Mouse (Mus musculus) layer of hippocampus, adult 9-10 months (tissue): ENCODE data around the gene Azin2.
A peak's percentile ranks its signal among the peaks of the same experiment; 100 is the strongest.

Experiments used
- DNase-seq: peaks from one replicate; pipeline ENCODE4 v3.0.0; 2022; ENCODE audit warnings: low spot score

Azin2 gene

GRCm38 (mm10) chr4:128977217-128977616, 15.0 kb upstream of the Azin2 start:
- no peak for DNase-seq

GRCm38 (mm10) chr4:128976577-128976976, 14.3 kb upstream of the Azin2 start:
- no peak for DNase-seq

GRCm38 (mm10) chr4:128974677-128975076, 12.4 kb upstream of the Azin2 start:
- DNase-seq: no peak

- DNase-seq: peak; percentile 40
Measured at GRCm38 (mm10) chr4:128971065-128971694, 8.9 kb upstream of the Azin2 start.

GRCm38 (mm10) chr4:128970417-128970807, 8.2 kb upstream of the Azin2 start:
- no peak for DNase-seq

- no peak for DNase-seq
Measured at GRCm38 (mm10) chr4:128969607-128970416, 7.6 kb upstream of the Azin2 start.

- DNase-seq: no peak
Measured at GRCm38 (mm10) chr4:128969081-128969480, 6.8 kb upstream of the Azin2 start.

GRCm38 (mm10) chr4:128966751-128967150, 4.5 kb upstream of the Azin2 start:
- no peak for DNase-seq

- no peak for DNase-seq
Measured at GRCm38 (mm10) chr4:128962926-128963290, 666 bp upstream of the Azin2 start.

GRCm38 (mm10) chr4:128961301-128962028, 777 bp downstream of the Azin2 start:
- no peak for DNase-seq

- no peak for DNase-seq
Measured at GRCm38 (mm10) chr4:128959676-128960075, 2.6 kb downstream of the Azin2 start.

GRCm38 (mm10) chr4:128958849-128959248, 3.4 kb downstream of the Azin2 start:
- DNase-seq: no peak

- DNase-seq: no peak
Measured at GRCm38 (mm10) chr4:128958156-128958555, 4.1 kb downstream of the Azin2 start.

GRCm38 (mm10) chr4:128957155-128957911, 4.9 kb downstream of the Azin2 start:
- no peak for DNase-seq

GRCm38 (mm10) chr4:128953851-128954250, 8.4 kb downstream of the Azin2 start:
- DNase-seq: no peak

- DNase-seq: no peak
Measured at GRCm38 (mm10) chr4:128950461-128950860, 11.8 kb downstream of the Azin2 start.

GRCm38 (mm10) chr4:128949470-128950005, 12.7 kb downstream of the Azin2 start:
- no peak for DNase-seq

- no peak for DNase-seq
Measured at GRCm38 (mm10) chr4:128948137-128948674, 14.0 kb downstream of the Azin2 start.

GRCm38 (mm10) chr4:128947326-128947933, 14.8 kb downstream of the Azin2 start:
- DNase-seq: no peak

GRCm38 (mm10) chr4:128946736-128947135, 15.5 kb downstream of the Azin2 start:
- DNase-seq: no peak

GRCm38 (mm10) chr4:128942346-128942745, 19.9 kb downstream of the Azin2 start:
- no peak for DNase-seq
